Mouse (Mus musculus): Measurements from ENCODE around the gene Mmp2.
A peak's percentile ranks its signal among the peaks of the same experiment; 100 is the strongest.
"Not testable (repeated sequence)": the region's sequence is repeated elsewhere in the genome, so short reads cannot be mapped to it uniquely, and the experiment has no call there.

Mmp2 gene

DNA sequence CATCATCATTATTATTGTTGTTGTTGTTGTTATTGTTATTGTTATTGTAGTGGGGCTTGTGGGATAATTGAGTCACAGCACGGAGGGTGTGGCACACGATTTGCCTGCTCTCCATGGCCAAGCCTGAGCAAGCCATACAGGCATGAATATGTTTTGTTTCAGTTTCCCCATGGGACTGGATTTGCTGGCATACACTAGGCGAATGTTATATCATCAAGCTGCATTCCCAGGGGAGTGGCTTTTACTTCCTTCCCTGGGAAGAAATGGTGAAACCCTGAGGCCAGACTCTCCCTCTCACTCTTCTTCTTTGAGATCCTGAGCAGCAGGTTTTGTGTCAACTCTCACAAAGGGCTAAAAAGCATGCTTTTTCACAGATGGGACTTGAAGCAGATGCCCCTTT is 11.5 kb downstream of the Mmp2 start:
- DNase-seq (ENCODE audit: low spot score in 2 of 2): no peak

DNA sequence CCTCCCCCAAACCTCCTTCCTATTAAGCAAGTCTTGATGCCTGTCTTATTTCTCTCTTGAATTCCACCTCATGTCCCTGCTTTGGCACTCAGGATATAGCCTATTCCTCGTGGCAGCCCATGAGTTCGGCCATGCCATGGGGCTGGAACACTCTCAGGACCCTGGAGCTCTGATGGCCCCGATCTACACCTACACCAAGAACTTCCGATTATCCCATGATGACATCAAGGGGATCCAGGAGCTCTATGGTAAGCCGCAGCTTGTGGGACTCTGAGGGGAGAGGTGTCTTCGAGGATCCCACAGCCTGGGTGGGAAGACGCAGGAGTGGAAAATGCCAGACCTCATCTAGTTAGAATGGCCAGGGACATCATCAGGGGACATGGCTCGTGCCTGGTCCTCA is 12.1 kb downstream of the Mmp2 start:
- DNase-seq (ENCODE audit: low spot score in 2 of 2): no peak

GRCm38 (mm10) chr8:92839876-92840275 is 12.8 kb downstream of the Mmp2 start:
- no peak for DNase-seq (ENCODE audit: low spot score in 2 of 2)

- DNase-seq (ENCODE audit: low spot score in 2 of 2): peak in 1 of 2 experiments; percentile 52
Measured at GRCm38 (mm10) chr8:92846684-92847083, 19.6 kb downstream of the Mmp2 start.

DNA sequence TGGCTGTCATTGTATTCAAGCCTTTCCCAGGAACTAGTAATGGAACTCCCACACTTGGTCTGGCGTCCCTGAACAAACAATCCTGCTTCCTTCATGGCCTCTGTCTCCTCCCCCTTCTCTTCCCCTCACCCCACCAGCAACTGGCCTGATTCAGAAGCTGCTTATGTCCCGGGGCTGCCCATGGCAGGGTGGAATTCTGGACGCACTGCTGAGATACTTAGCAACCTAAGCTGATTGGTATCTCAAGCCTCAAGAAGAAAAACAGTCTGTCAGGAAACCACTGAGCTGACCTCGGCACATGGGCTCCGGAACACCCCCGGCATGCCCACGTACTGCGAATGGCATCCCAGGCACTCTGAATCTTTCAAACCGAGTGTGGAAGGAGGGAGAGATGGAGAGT is 20.2 kb downstream of the Mmp2 start:
- DNase-seq (ENCODE audit: low spot score in 2 of 2): peak in 1 of 2 experiments; percentile 44

- DNase-seq (ENCODE audit: low spot score in 2 of 2): no peak
Measured at GRCm38 (mm10) chr8:92849261-92849660, 22.2 kb downstream of the Mmp2 start.

GRCm38 (mm10) chr8:92850239-92850638 is 23.1 kb downstream of the Mmp2 start:
- DNase-seq (ENCODE audit: low spot score in 2 of 2): peak; percentile 89 to 90

DNA sequence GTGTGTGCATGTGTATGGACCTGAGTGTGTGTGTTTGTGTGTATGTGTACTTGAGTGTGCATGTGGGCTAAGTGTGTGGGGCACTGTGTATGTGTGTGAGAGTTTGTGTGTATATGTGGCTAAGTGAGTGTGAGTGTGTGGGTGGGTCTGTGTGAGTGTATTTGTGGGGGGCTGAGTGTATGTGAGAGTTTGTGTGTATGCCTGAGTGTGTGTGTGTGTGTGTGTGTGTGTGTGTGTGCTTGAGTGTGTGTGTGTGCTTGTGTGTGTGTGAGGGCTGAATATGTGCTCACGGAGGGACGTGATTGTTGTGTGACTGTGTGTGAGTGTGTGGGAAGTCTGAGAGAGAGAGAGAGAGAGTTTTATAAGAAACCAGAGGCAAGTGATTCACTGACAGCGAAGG is 24.3 kb downstream of the Mmp2 start:
- DNase-seq (ENCODE audit: low spot score in 2 of 2): no peak

DNA sequence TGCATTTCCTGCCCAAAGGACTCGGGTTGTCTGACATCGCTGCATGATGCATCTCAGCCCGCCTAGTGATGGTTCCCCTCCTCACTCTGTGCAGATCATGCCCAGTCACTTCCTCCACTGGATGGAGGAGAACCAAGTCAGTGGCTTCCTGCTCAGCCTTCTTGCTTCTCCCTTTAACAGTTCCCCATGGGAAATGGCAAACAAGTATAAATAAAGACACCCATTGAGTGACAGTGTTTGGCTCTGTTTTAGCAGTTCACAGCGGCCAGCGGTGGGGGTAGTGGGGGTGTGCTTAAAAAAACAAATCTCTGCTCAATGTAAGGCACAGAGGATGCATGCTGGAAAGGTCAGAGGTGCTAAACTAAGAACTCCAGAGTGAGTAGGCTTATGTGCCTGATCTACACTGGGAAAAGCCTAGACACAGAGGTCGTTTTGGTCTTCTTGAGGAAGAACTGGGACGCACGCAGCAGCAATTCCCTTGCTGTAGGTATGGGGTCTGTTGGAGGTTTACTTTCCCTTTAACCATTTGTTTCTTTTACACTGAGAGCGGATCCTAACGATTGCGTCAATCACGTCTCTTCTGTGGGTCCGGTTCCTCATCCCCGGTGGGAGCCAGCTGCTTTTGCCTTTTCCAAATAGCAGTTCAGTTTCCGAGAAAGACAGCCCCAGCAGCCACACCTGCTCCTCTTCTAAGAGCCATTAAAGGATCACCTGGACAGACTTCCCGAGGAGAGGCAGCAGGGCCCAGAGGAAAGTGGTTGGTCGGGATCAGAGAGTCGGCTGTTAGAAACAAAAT is 26.3 kb downstream of the Mmp2 start:
- DNase-seq (ENCODE audit: low spot score in 2 of 2): no peak

DNA sequence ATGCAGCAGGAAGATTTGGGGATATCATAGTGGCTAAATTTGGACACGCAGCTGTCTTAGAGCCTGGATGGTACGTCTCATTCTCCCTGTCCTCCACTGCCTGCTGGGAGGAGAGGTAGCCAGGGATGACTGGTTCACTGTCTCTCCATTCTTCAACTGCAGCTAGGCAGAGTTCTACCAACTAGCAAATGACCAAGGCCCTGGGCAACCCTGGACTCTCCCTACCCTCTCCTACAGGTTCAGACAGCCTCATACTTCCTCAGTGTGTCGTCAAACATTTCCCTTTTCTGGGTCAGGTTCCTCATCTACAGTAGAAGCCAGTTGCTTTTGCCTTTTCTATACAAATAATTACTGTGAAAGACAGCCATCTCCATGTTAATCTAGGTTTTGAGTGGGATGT is 27.6 kb downstream of the Mmp2 start:
- DNase-seq (ENCODE audit: low spot score in 2 of 2): no peak

GRCm38 (mm10) chr8:92855171-92855894 is 28.2 kb downstream of the Mmp2 start, which contains the start of gene Lpcat2:
Lpcat2 (plus strand) TSS chr8:92855339.
- DNase-seq (ENCODE audit: low spot score in 2 of 2): peak; percentile 74 to 79

DNA sequence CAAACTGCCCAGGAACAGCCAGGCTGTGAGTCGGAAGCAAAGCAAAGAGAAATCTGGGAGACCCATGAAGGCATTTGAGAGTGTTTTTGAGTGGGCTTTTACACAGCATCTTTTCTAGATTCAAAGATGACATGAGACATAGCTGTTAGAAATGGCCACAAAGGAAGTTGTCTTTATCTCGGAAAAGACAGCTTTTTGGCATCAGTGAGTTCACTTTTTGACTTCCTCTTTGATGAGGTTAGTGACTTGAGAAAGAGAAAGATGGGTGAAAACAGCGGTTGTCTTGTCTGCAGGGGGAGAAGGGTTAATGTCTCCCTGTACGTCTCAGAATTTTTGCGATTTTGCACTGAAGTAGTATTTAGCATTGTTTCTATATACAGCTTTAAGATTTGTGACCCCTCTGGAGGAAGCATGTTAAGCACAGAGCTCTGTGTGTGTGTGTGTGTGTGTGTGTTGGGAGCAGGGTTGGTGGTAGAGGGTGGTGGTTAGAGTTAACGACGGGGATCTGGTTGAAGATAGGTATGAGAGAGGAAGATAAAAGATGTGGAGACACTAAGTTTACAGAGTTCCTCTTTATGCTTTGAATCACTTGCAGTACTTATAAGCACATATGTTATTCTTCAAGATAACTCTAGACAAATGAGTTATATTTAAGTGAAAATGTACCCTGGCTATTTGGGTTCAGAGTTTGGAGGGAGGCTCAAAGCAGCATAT is 29.3 kb downstream of the Mmp2 start:
- no peak for DNase-seq (ENCODE audit: low spot score in 2 of 2)

GRCm38 (mm10) chr8:92858475-92859182 is 31.5 kb downstream of the Mmp2 start:
- DNase-seq (ENCODE audit: low spot score in 2 of 2): no peak

GRCm38 (mm10) chr8:92861977-92862376 is 34.9 kb downstream of the Mmp2 start:
- DNase-seq (ENCODE audit: low spot score in 2 of 2): no peak

GRCm38 (mm10) chr8:92870281-92870680 is 43.2 kb downstream of the Mmp2 start:
- no peak for DNase-seq (ENCODE audit: low spot score in 2 of 2)

- no peak for DNase-seq (ENCODE audit: low spot score in 2 of 2)
Measured at GRCm38 (mm10) chr8:92872063-92872759, 45.1 kb downstream of the Mmp2 start.

- DNase-seq (ENCODE audit: low spot score in 2 of 2): no peak
Measured at GRCm38 (mm10) chr8:92875795-92876194, 48.7 kb downstream of the Mmp2 start.

DNA sequence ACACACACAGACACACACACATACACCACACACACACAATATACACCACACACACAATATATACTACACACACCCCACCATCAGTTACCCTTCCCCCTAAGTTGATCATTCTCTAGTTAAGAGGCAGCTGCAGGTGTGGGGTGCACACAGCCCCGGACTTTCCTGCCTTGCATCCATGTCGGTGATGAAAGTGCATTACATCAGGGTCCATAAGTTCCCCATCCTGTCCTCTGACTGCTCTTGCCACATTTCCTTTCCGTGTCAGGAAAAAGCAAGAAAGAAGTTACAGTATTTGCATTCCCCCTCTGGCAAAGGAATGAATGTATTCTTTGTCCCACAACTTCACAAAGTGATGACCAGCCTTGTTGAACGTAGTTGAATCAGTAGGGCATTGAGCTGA is 54.2 kb downstream of the Mmp2 start:
- DNase-seq (ENCODE audit: low spot score in 2 of 2): no peak

GRCm38 (mm10) chr8:92883771-92884170 is 56.7 kb downstream of the Mmp2 start:
- peak in 1 of 2 experiments; percentile 55 for DNase-seq (ENCODE audit: low spot score in 2 of 2)

DNA sequence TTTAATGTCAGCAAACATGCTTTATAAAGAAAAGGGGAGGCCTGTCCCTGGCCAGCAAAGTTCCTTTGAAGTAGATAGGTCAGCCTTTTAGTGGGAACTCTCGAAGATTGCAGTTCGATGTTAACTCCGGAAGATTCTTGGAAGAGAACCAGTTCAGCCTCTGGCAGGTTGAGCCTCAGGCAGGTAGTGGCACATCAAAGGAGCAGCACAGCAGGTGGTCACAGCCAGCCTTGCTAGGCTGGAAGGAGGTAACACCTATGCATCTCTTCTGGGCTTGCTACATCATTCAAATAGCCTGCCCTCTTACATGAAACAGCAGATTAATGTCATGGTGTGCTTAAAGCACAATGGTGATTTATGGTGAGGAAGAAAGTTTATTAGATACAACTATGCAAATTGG is 65.1 kb downstream of the Mmp2 start:
- not testable (repeated sequence) for DNase-seq (ENCODE audit: low spot score in 2 of 2)

GRCm38 (mm10) chr8:92893870-92894269 is 66.8 kb downstream of the Mmp2 start:
- DNase-seq (ENCODE audit: low spot score in 2 of 2): no peak

Data from urinary bladder, postnatal 4 days (tissue).